Mouse (Mus musculus) E14TG2a.4 (cell line): ENCODE results near the gene Gm20388.
A peak's percentile ranks its signal among the peaks of the same experiment; 100 is the strongest.

Experiments
- H3K27me3 ChIP-seq: 2 replicates; pipeline ENCODE4 v1.6.1; 2014; ENCODE audit warnings: low read length, control low read depth; ENCODE audit not compliant: insufficient read depth
- H3K36me3 ChIP-seq: 2 replicates; pipeline ENCODE4 v1.6.1; 2014; ENCODE audit warnings: low read length, control low read depth; ENCODE audit not compliant: insufficient read depth
- H3K4me1 ChIP-seq: replicated peaks from 2 replicates; pipeline ENCODE4 v1.6.1; 2014; ENCODE audit warnings: low read depth, low read length, control low read depth
- H3K4me3 ChIP-seq: replicated peaks from 2 replicates; pipeline ENCODE4 v1.5.1; 2014; ENCODE audit warnings: mild to moderate bottlenecking, low read length
- H3K9me3 ChIP-seq: 2 replicates; pipeline ENCODE4 v1.6.1; 2014; ENCODE audit warnings: low read length, control low read depth
- CTCF ChIP-seq: conservative IDR thresholded peaks from 2 replicates; pipeline ENCODE4 v1.5.1; 2014; ENCODE audit warnings: low read length
- NANOG ChIP-seq: IDR thresholded peaks from 2 replicates; pipeline ENCODE4 v1.6.1; 2014; ENCODE audit warnings: borderline replicate concordance, low read length, mixed read lengths
- POU5F1 ChIP-seq: IDR thresholded peaks from 2 replicates; pipeline ENCODE4 v1.6.1; 2014; ENCODE audit warnings: low read length, borderline replicate concordance

The Gm20388 gene

DNA sequence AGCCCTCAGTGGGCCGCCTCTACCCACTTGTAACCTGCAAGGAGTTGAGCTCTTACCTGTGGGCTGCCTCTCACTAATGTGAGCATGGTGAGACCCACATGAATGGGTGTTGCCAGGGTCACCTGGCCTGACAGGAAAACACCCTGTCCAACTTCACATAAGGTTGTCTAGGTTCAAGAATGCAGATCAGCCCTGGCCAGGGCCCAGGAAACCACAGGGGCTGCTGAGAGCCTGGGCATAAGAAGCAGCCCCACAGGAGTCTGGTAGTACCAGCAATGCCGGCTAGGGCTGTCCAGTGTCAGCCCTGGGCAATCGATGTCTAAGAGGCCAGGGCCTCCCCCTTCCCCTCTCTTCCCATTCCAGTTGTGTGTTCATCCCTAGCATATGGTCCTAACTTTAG is 2377.7 kb downstream of the Gm20388 start:
- H3K9me3 ChIP-seq, result no peaks in the 10 kb centered on the region
- H3K27me3 ChIP-seq, result peaks cover 62% of the 10 kb centered on the region
- peaks cover 32% of the 10 kb centered on the region for H3K4me1 ChIP-seq
- TF ChIP-seq NANOG (no peak), CTCF (no peak), POU5F1 (no peak)
- no peaks in the 10 kb centered on the region for H3K36me3 ChIP-seq
- H3K4me3 ChIP-seq, result no peak overlapping the region

DNA sequence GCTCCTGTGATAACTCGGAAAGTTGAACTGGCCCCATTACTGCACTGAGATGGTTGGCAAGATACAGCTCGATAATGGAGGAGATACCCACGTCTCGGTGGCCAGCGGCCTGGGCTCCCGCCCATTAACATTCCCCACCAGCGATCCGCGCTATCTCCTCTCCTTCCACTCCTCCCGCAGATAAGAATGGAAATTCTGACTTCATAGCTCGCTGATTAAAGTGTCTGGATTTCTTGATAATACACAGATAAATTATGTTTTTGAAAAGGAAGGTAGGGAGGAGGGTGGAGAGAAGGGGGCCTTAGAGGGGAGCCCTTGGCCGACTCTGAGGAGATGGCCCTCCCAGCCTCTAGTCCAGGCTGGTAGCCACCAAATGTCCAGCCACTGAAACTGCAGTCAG is 2380.4 kb downstream of the Gm20388 start:
- Histone ChIP-seq H3K9me3 (no peaks in the 10 kb centered on the region), H3K4me3 (no peak overlapping the region), H3K27me3 (peaks cover 40% of the 10 kb centered on the region), H3K4me1 (peaks cover 27% of the 10 kb centered on the region), H3K36me3 (no peaks in the 10 kb centered on the region)
- TF ChIP-seq NANOG, result no peak
- no peak for TF ChIP-seq POU5F1
- TF ChIP-seq CTCF, result no peak

DNA sequence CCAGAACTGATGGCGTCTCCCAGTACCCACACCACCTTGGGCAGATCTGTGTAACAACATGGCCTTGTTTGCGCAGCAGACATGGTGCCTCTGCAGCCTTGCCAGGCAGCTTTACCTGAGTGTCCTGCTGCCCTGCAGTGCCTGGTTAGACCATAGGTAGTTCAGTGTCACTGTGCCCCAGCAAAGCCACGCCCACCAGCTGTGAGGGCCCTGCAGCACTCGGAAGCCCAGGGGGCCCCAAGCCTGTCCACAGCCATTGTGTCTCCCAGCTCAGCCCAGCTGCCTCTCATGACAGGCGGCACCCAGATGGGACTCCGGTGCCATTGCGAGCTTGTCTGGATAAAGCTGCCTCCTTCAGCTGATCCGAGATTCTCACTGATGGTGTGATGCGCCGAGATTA is 2380.9 kb downstream of the Gm20388 start:
- TF ChIP-seq NANOG (no peak), POU5F1 (no peak), CTCF (no peak)
- H3K4me3 ChIP-seq, result no peak overlapping the region
- no peaks in the 10 kb centered on the region for H3K36me3 ChIP-seq
- H3K9me3 ChIP-seq, result no peaks in the 10 kb centered on the region
- H3K27me3 ChIP-seq, result peaks cover 35% of the 10 kb centered on the region
- peaks cover 32% of the 10 kb centered on the region for H3K4me1 ChIP-seq

DNA sequence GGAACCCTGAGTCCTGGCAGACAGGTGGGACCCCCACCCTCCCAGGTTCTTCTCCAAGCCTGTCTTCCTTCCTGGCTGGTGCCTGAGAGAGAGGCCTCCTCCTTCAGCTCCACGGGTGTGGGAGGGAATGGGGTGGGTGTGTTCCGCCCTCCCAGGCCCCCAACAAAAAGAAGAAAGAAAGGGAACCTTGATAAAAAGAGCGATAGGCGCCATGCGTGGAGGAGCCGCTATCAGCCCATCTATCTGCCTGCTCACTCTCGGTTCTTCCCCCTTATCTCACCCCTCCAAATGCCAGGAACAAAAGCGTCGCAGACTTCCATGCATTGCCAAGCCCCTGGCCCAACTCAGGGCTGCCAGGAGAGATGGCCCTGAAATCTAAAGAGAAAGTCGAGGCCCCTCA is 2382.8 kb downstream of the Gm20388 start:
- Histone ChIP-seq H3K4me3 (no peak overlapping the region), H3K27me3 (peaks cover 20% of the 10 kb centered on the region), H3K9me3 (no peaks in the 10 kb centered on the region), H3K36me3 (no peaks in the 10 kb centered on the region), H3K4me1 (peaks cover 41% of the 10 kb centered on the region)
- no peak for TF ChIP-seq POU5F1
- TF ChIP-seq NANOG, result no peak
- TF ChIP-seq CTCF, result no peak

DNA sequence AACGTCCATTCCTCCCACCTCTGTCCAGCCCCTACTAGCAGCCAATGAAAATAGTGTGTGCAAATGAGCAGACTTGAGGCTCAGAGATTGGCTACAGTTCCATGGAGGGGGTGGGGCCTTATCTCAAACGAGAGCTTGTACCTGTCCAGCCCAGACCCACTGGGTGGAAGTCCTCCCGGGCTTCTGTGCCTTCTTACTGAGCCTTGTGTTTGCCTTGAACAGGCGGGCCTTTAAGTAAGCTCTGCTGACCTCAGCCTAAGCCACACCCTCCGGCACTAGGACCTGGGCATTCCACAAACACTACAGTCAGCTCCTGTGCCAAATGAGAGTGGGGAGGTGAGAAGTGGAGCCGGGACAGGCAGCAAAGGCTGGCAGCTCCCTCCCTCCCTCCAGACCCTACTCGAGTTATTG is 2383.6 kb downstream of the Gm20388 start:
- Histone ChIP-seq H3K4me3 (peak overlapping the region; percentile 57), H3K27me3 (peaks cover 12% of the 10 kb centered on the region; the same call in 1 of the 2 replicates), H3K4me1 (peaks cover 41% of the 10 kb centered on the region), H3K36me3 (no peaks in the 10 kb centered on the region), H3K9me3 (no peaks in the 10 kb centered on the region)
- TF ChIP-seq NANOG (no peak), POU5F1 (no peak), CTCF (no peak)

DNA sequence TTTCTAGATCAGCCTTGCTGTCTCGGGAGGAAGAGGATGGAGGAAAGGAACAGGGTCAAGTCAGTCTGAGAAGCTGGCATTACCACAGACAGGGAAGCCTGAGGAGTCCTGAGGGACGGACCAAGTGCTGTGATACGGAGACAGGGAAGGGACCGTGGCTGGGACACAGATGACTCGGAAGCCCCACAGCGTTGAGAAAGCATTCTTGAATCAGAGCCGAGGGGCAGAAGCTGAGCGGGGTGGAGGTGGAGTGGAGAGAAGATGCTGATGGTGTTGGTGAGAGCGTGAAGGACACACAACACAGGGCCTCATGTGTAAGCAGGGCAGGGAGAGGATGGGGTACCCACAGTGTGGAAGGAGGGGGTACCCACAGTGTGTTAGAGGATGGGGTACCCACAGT is 2384.7 kb downstream of the Gm20388 start:
- H3K36me3 ChIP-seq, result no peaks in the 10 kb centered on the region
- no peak for TF ChIP-seq CTCF
- no peak for TF ChIP-seq POU5F1
- TF ChIP-seq NANOG, result no peak
- H3K9me3 ChIP-seq, result no peaks in the 10 kb centered on the region
- H3K27me3 ChIP-seq, result peaks cover 10% of the 10 kb centered on the region; the same call in 1 of the 2 replicates
- no peak overlapping the region for H3K4me3 ChIP-seq
- peaks cover 41% of the 10 kb centered on the region for H3K4me1 ChIP-seq

DNA sequence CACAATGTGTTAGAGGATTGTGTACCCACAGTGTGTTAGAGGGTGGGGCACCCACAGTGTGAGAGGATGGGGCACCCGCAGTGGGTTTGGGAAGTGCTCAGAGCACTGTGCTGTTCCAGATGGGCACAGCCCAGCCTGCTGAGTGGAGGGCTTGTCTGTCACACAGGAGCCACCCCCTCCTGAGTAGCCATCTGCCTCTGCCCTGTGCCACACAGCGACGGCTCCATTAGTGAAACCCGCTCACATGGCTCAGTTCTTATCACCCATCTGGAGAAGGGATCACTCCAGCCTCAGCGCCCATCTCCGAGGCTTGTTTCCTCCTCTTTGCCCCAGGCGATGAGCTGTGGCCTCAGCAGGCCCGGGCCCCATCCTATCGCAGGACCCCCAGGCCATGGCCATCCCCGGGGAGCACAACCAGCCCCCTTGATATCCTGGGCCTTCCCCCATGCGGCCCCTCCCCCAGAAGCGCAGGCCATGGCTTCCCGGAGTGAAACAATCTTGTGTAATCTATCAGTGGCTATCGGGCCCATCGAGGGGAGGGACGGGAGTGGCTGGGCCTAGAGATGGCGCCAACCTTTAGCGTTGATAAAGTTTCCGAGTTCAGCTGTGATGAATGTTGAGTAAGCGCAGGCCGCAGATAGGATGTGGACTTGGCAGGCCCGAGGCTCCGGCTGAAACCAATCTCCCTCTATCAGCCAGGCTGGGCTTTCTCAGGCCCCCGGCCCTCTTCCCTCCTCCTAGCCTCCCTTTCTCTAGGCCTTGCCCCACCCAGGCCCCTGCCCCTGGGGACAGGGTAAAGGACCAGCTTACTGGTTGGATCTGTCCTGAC is 2385.7 kb downstream of the Gm20388 start:
- H3K27me3 ChIP-seq, result peaks cover 10% of the 10 kb centered on the region; the same call in 1 of the 2 replicates
- peak overlapping the region; percentile 43 for H3K4me3 ChIP-seq
- H3K9me3 ChIP-seq, result no peaks in the 10 kb centered on the region
- peaks cover 40% of the 10 kb centered on the region for H3K4me1 ChIP-seq
- TF ChIP-seq NANOG, result no peak
- no peaks in the 10 kb centered on the region for H3K36me3 ChIP-seq

DNA sequence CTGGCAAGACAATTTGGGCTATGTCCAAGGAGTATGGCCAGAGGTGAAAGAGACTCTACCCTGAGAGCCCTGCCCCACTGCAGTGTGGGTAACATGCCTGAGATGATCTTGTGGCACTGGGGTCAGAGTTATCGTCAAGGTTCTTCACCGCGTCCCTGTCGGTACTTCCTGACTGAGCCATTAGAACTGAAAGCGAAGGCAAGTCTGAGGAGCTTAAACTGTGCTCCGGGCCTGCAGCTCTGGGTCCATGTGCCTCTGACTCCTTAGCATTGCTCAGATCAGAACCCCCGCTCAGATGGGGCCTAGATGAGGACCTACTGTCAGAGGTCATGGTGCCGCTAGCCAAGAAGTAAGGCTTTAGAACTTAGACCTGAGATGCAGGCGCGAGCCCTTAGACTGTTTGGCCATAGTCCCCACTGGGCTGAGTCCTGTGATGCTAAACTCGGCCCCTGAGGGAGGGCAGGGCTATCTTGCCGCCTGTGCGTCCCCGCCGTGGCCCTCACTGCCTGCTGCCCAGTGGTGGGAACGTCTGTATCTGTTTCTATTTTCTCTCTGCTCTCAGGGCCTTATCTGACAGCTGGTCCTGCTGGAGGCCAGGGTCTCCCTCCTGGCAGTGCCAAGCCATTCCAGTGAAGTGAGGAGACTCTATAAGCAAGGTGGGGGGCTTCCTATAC is 2389.1 kb downstream of the Gm20388 start:
- no peaks in the 10 kb centered on the region for H3K9me3 ChIP-seq
- no peak overlapping the region for H3K4me3 ChIP-seq
- TF ChIP-seq CTCF, result no peak
- TF ChIP-seq POU5F1, result no peak
- TF ChIP-seq NANOG, result no peak
- peaks cover 15% of the 10 kb centered on the region; the same call in 1 of the 2 replicates for H3K27me3 ChIP-seq
- H3K4me1 ChIP-seq, result peaks cover 50% of the 10 kb centered on the region
- H3K36me3 ChIP-seq, result no peaks in the 10 kb centered on the region
